Mouse (Mus musculus) limb, embryonic 11.5 days (tissue): Measurements from ENCODE around the gene Wfdc5. TPM values are rescaled to one million over a fixed set of nuclear protein-coding genes. Genes with fewer than 3 reads are reported as not detected.

Experiments used
- ATAC-seq: fragments of 200-750 bp; cut with Nextera tagmentation; 2 replicates; pipeline ENCODE4 v1.8.0; 2017; ENCODE audit warnings: low read depth; ENCODE audit not compliant: insufficient number of reproducible peaks, low FRiP score, low TSS enrichment
- DNase-seq: peaks from one replicate; pipeline ENCODE4 v3.0.0-alpha.2; 2015; ENCODE audit warnings: low spot score
- H3K27ac ChIP-seq: fragments of 300-500 bp; sonication (generic); replicated peaks from 2 replicates; pipeline ENCODE4 v1.5.1; 2014; ENCODE audit warnings: low read depth, mild to moderate bottlenecking, low read length
- H3K27me3 ChIP-seq: fragments of 300-500 bp; sonication (generic); 2 replicates; pipeline ENCODE4 v1.6.1; 2014; ENCODE audit warnings: mild to moderate bottlenecking, low read length, mixed read lengths; ENCODE audit not compliant: control insufficient read depth, insufficient read depth
- H3K36me3 ChIP-seq: fragments of 300-500 bp; sonication (generic); 2 replicates; pipeline ENCODE4 v1.6.1; 2014; ENCODE audit warnings: mild to moderate bottlenecking, low read length, moderate library complexity, mixed read lengths; ENCODE audit not compliant: control insufficient read depth, insufficient read depth
- H3K4me1 ChIP-seq: fragments of 300-500 bp; sonication (generic); 2 replicates; pipeline ENCODE4 v1.6.1; 2014; ENCODE audit warnings: low read length, mixed read lengths; ENCODE audit not compliant: control insufficient read depth, insufficient read depth
- H3K4me2 ChIP-seq: fragments of 300-500 bp; sonication (generic); 2 replicates; pipeline ENCODE4 v1.6.1; 2014; ENCODE audit warnings: low read depth, mild to moderate bottlenecking, moderate library complexity; ENCODE audit not compliant: severe bottlenecking
- H3K4me3 ChIP-seq: fragments of 300-500 bp; sonication (generic); 2 replicates; pipeline ENCODE4 v1.5.1; 2014; ENCODE audit warnings: low read depth, low read length
- H3K9ac ChIP-seq: fragments of 300-500 bp; sonication (generic); 2 replicates; pipeline ENCODE4 v1.6.1; 2014; ENCODE audit warnings: mild to moderate bottlenecking, low read length
- H3K9me3 ChIP-seq: fragments of 300-500 bp; sonication (generic); 2 replicates; pipeline ENCODE4 v1.6.1; 2016; ENCODE audit warnings: low read length; ENCODE audit not compliant: control insufficient read depth
- WGBS: fragments of 180-500 bp; shearing (Covaris S2); extraction: QIAGEN DNeasy Blood & Tissue Kit; methylation state at CpG from one replicate; pipeline ENCODE4 v1.1.7; 2014; 5-methylcytosine and 5-hydroxymethylcytosine counted together
- polyA plus RNA-seq: library from polyadenylated mRNA; unstranded; fragments of >200 nt; fragmentation: Nextera tagmentation; extraction: Ambion mirVana; gene quantifications from 2 replicates; pipeline ENCODE4 v1.2.1, GENCODE M21; 2014

Wfdc5 gene
- polyA plus RNA-seq, 1 experiment from 2014 or later = not detected

DNA sequence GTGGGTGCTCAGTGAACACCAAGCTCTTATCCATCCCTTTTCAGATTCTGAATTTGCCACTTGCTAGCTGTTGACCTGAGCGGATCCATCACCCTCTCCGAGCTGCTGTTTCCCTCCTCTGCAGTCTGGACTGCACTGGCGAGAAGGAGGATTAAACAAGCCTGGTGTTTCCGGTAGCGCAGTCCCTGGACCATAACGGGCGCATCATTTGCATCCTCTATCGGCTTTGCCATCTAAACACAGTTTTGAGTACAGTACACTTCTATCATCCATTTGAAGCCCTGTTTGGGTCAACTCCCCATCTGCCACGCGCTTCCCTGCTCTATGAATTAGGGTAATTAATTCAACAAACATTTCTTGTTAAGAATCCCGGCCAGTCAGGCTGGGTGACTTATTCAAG is 12.2 kb downstream of the Wfdc5 start:
- Histone ChIP-seq H3K27ac (no peak overlapping the region), H3K4me2 (no peak overlapping the region; the same call in 1 of the 2 replicates), H3K27me3 (peaks cover 66% of the 10 kb centered on the region), H3K4me3 (0 out of 2 replicates have a peak overlapping the region, but pooled peaks have one; percentile 31), H3K9ac (no peak overlapping the region), H3K4me1 (peaks cover 14% of the 10 kb centered on the region), H3K36me3 (no peaks in the 10 kb centered on the region), H3K9me3 (no peaks in the 10 kb centered on the region; the same call in 1 of the 2 replicates)
- WGBS = 5% methylated on average over 11 of the region's 11 CpGs
- DNase-seq (no peak), ATAC-seq (no peak)

DNA sequence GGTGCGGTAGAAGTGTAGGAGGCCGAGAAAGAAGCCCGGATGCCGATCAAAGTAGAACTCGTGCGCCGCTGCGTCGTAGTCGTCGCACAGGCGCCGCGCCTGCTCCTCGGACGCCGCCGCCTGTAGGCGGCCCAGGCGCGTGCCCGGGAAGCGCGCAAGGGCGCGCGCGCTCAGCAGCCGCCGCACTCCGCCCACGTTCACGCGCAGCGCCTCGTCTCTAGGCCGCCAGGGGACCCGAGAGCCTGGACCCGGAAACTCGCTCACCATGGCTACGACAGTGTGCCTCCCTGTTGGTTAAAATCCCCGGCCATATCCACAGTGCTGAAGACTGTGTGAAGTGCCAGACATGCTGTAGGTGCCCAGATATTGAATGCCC is 14.0 kb downstream of the Wfdc5 start:
- Histone ChIP-seq H3K4me3 (peak overlapping the region; percentile 24), H3K4me1 (peaks cover 14% of the 10 kb centered on the region), H3K9ac (peak overlapping the region; percentile 47; the same call in 1 of the 2 replicates), H3K27ac (no peak overlapping the region), H3K9me3 (no peaks in the 10 kb centered on the region; the same call in 1 of the 2 replicates), H3K27me3 (peaks cover 63% of the 10 kb centered on the region), H3K36me3 (no peaks in the 10 kb centered on the region), H3K4me2 (peak overlapping the region; percentile 45)
- 13% methylated on average over 41 of the region's 42 CpGs for WGBS
- no peak for ATAC-seq
- no peak for DNase-seq

DNA sequence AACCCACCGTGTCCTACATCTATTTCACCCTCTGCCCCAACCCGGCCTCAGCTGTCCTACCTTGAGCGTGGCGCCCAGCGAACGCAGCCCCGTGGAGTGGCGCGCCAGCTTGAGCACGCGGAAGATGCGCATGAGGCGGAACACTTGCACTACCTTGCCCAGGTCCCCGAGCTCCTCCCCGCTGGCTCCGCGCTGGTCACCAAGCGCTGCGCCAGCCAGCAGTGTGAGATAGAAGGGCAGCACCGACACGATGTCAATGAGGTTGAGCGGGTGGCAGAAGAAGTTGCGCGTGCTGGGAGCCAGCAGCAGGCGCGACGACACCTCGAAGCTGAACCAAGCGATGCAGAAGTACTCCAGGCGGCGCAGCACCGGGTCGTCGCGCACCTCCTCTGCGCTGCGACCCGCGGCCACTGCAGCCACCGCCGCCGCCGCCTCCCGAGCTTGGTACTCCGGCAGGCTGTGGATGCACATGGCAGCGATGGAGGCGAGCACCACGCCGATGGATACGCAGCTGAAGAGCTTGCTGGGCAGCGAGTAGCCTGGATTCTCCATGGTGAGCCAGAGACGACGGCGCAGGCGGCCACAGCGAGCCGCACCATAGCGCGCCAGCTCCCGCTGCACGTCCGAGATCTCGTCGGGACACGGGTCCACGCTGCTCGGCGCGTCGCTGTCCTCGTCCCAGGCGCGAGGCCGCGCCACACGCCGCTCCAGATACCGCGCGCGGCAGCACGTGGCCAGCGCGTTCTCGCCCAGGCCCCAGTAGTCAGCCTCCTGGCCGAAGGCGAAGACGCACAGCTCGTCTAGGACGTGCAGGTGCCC is 14.6 kb downstream of the Wfdc5 start:
- Histone ChIP-seq H3K9me3 (no peaks in the 10 kb centered on the region; the same call in 1 of the 2 replicates), H3K9ac (peak overlapping the region; percentile 47; the same call in 1 of the 2 replicates), H3K27me3 (peaks cover 61% of the 10 kb centered on the region), H3K4me1 (peaks cover 14% of the 10 kb centered on the region), H3K4me2 (peak overlapping the region; percentile 45), H3K4me3 (peak overlapping the region; percentile 24), H3K36me3 (no peaks in the 10 kb centered on the region), H3K27ac (no peak overlapping the region)
- WGBS = 12% methylated on average over 90 of the region's 90 CpGs
- DNase-seq (peak; percentile 50), ATAC-seq (no peak)

DNA sequence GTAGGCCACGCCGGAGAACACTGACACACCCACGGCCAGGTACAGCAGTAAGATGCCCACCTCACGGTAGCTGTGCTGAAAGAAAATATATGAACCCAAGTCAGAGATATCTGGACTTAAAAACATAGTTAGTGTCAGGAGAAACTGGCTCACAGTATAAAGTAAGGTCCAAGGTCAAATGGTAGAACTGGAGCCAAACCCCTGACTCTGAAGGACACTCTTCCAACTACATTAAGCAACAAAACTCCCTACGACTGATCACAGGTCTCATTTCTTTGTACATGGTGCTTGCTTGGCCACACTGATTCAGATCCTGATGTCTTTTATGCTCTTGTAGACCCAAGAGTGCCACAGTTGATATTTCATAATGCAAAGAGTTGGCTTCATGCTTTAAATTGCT is 17.6 kb downstream of the Wfdc5 start:
- DNase-seq (no peak), ATAC-seq (no peak)
- H3K36me3 ChIP-seq = no peaks in the 10 kb centered on the region
- H3K4me1 ChIP-seq = peaks cover 9% of the 10 kb centered on the region
- no peak overlapping the region for H3K4me3 ChIP-seq
- H3K9me3 ChIP-seq = no peaks in the 10 kb centered on the region; the same call in 1 of the 2 replicates
- H3K27me3 ChIP-seq = peaks cover 41% of the 10 kb centered on the region
- no peak overlapping the region for H3K9ac ChIP-seq
- H3K4me2 ChIP-seq = no peak overlapping the region
- no peak overlapping the region for H3K27ac ChIP-seq
- 89% methylated on average over 5 of the region's 5 CpGs for WGBS

DNA sequence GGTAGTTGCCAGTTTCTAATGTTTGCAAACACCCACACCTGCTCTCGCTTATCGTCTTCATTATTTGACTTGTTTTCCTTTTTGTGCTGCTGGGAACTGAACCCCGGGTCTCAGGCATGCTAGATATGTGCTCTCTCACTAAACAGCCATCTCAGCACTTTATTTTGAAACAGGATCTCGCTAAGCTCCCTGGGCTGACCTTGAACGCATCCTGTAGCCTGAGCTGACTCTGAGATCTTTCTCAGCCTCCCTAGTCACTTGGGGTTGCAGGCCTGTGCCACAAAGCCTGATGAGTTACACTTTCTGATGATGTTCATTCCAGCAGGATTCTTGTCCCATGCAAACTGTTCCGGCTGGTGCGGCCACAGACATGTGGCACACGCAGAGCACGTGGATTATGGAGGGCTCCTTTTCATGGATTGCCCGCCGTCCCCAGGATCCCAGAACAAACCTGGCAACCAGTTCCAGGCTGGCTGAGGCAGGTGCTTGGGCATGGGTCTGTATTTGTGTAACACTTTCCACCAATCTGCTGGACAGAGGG is 21.0 kb downstream of the Wfdc5 start:
- Histone ChIP-seq H3K4me3 (no peak overlapping the region), H3K27me3 (peaks cover 8% of the 10 kb centered on the region), H3K27ac (no peak overlapping the region), H3K4me2 (no peak overlapping the region), H3K36me3 (no peaks in the 10 kb centered on the region), H3K9ac (no peak overlapping the region), H3K9me3 (no peaks in the 10 kb centered on the region), H3K4me1 (no peaks in the 10 kb centered on the region)
- DNase-seq (no peak), ATAC-seq (no peak)
- WGBS = 84% methylated on average over 11 of the region's 11 CpGs

DNA sequence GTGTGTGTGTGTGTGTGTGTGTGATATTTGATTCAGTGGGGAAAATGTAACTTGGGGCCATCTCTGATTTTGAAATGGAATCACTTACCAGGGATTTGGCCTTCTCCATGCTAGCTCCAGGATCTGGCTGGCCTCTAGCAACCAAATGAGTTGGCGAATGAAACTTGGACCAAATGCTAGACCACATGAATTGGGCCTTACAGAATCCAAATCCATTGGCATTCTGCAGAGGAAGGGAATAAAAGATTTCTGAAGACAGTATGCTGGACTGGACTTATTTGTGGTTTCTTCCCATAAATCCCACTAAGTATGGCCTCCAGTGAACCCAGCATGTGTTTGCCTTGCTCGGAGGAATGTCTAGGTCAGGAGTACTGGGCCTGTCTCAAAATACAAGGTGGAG is 23.7 kb downstream of the Wfdc5 start:
- no peaks in the 10 kb centered on the region for H3K36me3 ChIP-seq
- H3K9ac ChIP-seq = no peak overlapping the region
- H3K4me3 ChIP-seq = no peak overlapping the region
- no peaks in the 10 kb centered on the region for H3K9me3 ChIP-seq
- H3K27me3 ChIP-seq = no peaks in the 10 kb centered on the region
- H3K4me1 ChIP-seq = no peaks in the 10 kb centered on the region
- DNase-seq (no peak), ATAC-seq (no peak)
- 73% methylated on average over 2 of the region's 2 CpGs for WGBS
- no peak overlapping the region for H3K4me2 ChIP-seq
- no peak overlapping the region for H3K27ac ChIP-seq

DNA sequence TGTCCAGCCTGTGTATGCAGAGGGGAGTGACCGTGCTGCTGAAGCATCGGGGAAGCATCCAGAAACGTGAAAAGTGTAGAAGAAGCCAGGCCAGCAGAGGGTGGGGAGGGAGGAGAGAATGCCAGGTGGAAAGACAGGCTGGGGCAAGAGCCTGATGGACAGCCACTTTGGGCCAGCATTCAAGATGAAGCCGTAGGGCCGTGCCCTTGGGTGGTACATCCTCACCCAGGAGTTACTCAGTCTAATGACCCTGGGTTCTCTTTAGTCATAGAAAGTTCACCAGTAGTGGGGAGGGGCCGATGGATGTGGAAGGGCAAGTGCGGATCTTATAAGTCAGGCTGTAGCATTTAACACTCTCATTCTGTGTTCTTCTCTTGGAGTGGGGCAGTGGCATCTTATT is 26.4 kb downstream of the Wfdc5 start:
- Histone ChIP-seq H3K4me3 (no peak overlapping the region), H3K4me2 (no peak overlapping the region), H3K36me3 (no peaks in the 10 kb centered on the region; the same call in 1 of the 2 replicates)

DNA sequence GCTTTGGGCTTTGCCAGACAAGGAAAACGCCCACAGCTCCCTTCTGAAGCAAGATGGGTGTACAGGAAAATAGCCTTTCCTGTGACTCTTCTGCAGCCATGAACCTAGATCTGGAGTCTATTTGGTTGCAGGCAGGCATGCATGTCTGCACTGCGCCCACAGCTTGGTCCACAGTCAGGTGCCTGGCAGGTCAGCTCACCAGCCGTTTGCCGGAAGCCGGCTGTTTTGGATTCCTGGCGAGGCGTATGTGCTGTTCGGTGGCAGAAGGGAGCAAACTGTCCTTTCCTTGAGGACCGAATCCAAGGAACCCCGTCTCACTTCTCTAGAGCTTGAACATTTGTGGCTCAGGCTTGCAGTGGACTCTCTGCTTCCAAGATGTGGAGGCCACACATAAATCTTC is 28.5 kb downstream of the Wfdc5 start:
- Histone ChIP-seq H3K9ac (no peak overlapping the region), H3K4me2 (no peak overlapping the region), H3K36me3 (no peaks in the 10 kb centered on the region; the same call in 1 of the 2 replicates), H3K27ac (no peak overlapping the region), H3K4me3 (no peak overlapping the region), H3K9me3 (no peaks in the 10 kb centered on the region), H3K27me3 (no peaks in the 10 kb centered on the region), H3K4me1 (peaks cover 13% of the 10 kb centered on the region)
- 93% methylated on average over 10 of the region's 10 CpGs for WGBS
- DNase-seq = no peak
- no peak for ATAC-seq

More for the DNA sequence above, 26.4 kb downstream of the Wfdc5 start:
- WGBS = 82% methylated on average over 7 of the region's 7 CpGs
- ATAC-seq (no peak), DNase-seq (no peak)
- no peaks in the 10 kb centered on the region for H3K9me3 ChIP-seq
- H3K27ac ChIP-seq = no peak overlapping the region
- no peaks in the 10 kb centered on the region for H3K27me3 ChIP-seq
- no peaks in the 10 kb centered on the region; the same call in 1 of the 2 replicates for H3K4me1 ChIP-seq
- H3K9ac ChIP-seq = no peak overlapping the region
